Mouse (Mus musculus) ovary, adult 2 months (tissue): ENCODE data around the gene Rhoh. TPM values are rescaled to one million over a fixed set of nuclear protein-coding genes. Genes with fewer than 3 reads are reported as not detected.

Experiments used
- polyA plus RNA-seq: library from polyadenylated mRNA; depleted of rRNA; stranded (reverse); fragments of >200 nt; gene quantifications from 2 replicates; pipeline ENCODE4 v1.2.3, GENCODE M21; 2012; rRNA removed

Gene Rhoh
- polyA plus RNA-seq: 1.1 and 1.4 TPM in 2 replicates

GRCm38 (mm10) chr5:65861154-65861944, at the start of gene Rhoh:
TSS of gene Rhoh (plus strand) at chr5:65861213.

GRCm38 (mm10) chr5:65934783-65935182, 73.8 kb downstream of the Rhoh start, which contains the start of gene Chrna9:
TSS of gene Chrna9 (plus strand) at chr5:65934921.

Other genes starting within 250 kb of the Rhoh start
- 8.9 and 13.9 TPM in 2 replicates for gene Pds5a, start 162.9 kb upstream of the Rhoh start, polyA plus RNA-seq
- 9.6 and 14.5 TPM in 2 replicates for gene N4bp2, start 97.7 kb upstream of the Rhoh start, polyA plus RNA-seq
- not detected in 2 replicates for gene Chrna9, start 73.7 kb downstream of the Rhoh start, polyA plus RNA-seq
- gene 9130230L23Rik, start 143.1 kb downstream of the Rhoh start, polyA plus RNA-seq: 0.53 and 0.62 TPM in 2 replicates